Mouse (Mus musculus) adrenal gland (tissue): ENCODE results near the gene Prpf4b.
"Not testable (repeated sequence)": the region's sequence is repeated elsewhere in the genome, so short reads cannot be mapped to it uniquely, and the experiment has no call there.

Source experiments
- intact Hi-C: fragments of 180-260 bp; cut with DNase I; formaldehyde crosslinking; loops from one replicate; pipeline ENCODE4 v1.15.1; 2025
- long read RNA-seq, 2 experiments: library from polyadenylated mRNA; unstranded; transcript quantifications; one replicate each; pipeline ENCODE4 v2.0.0; 2020; ENCODE audit warnings: borderline replicate concordance in 1 of 2; ENCODE audit not compliant: insufficient replicate concordance in 1 of 2

Gene Prpf4b
- long read RNA-seq, experiment 1, full-length matches to known transcripts = 20 of 24 reads
- long read RNA-seq, experiment 1, partial matches to known transcripts = 3 of 24 reads
- long read RNA-seq, experiment 1, other reads (novel, unspliced or antisense) = 1 of 24 reads
- long read RNA-seq, experiment 2, full-length matches to known transcripts = 43 of 53 reads
- long read RNA-seq, experiment 2, partial matches to known transcripts = 7 of 53 reads
- long read RNA-seq, experiment 2, other reads (novel, unspliced or antisense) = 3 of 53 reads

- intact Hi-C loops = no loop called here
Observed at GRCm38 (mm10) chr13:34875166-34875710, at the start of gene Prpf4b. Gene Prpf4b (plus strand): TSS chr13:34875302.

GRCm38 (mm10) chr13:34826760-34827690 is 48.1 kb upstream of the Prpf4b start:
- intact Hi-C loops = no loop called here

- intact Hi-C loops = no loop called here
Observed at GRCm38 (mm10) chr13:34827988-34828882, 46.9 kb upstream of the Prpf4b start.

- intact Hi-C loops = no loop called here
Observed at GRCm38 (mm10) chr13:34842851-34843250, 32.3 kb upstream of the Prpf4b start.

- intact Hi-C loops = no loop called here
Observed at GRCm38 (mm10) chr13:34850759-34851158, 24.3 kb upstream of the Prpf4b start.

GRCm38 (mm10) chr13:34851191-34851784 is 23.8 kb upstream of the Prpf4b start:
- intact Hi-C loops = no loop called here

- intact Hi-C loops = no loop called here
Observed at GRCm38 (mm10) chr13:34857526-34857925, 17.6 kb upstream of the Prpf4b start.

- intact Hi-C loops = no loop called here
Observed at GRCm38 (mm10) chr13:34859406-34859805, 15.7 kb upstream of the Prpf4b start.

- intact Hi-C loops = loop anchor here (5.0 to 10.0 kb wide), 2 partner anchors 69 to 676 kb away; no protein-coding TSS in a partner anchor
Observed at GRCm38 (mm10) chr13:34861166-34861565, 13.9 kb upstream of the Prpf4b start.

GRCm38 (mm10) chr13:34864420-34865169 is 10.5 kb upstream of the Prpf4b start:
- intact Hi-C loops = loop anchor here (2.0 to 10.0 kb wide), 3 partner anchors 72 to 680 kb away; no protein-coding TSS in a partner anchor

- intact Hi-C loops = no loop called here
Observed at GRCm38 (mm10) chr13:34873801-34874681, 1.1 kb upstream of the Prpf4b start.

GRCm38 (mm10) chr13:34874736-34875135 is 366 bp upstream of the Prpf4b start:
- intact Hi-C loops = not testable (repeated sequence)

GRCm38 (mm10) chr13:34875741-34876445 is 791 bp downstream of the Prpf4b start:
- intact Hi-C loops = no loop called here

GRCm38 (mm10) chr13:34876481-34876880 is 1.4 kb downstream of the Prpf4b start:
- intact Hi-C loops = no loop called here

- intact Hi-C loops = no loop called here
Observed at GRCm38 (mm10) chr13:34892871-34893270, 17.8 kb downstream of the Prpf4b start.

- intact Hi-C loops = no loop called here
Observed at GRCm38 (mm10) chr13:34914614-34915013, 39.5 kb downstream of the Prpf4b start.

- intact Hi-C loops = no loop called here
Observed at GRCm38 (mm10) chr13:34916520-34917167, 41.5 kb downstream of the Prpf4b start.

- intact Hi-C loops = no loop called here
Observed at GRCm38 (mm10) chr13:34924210-34924609, 49.1 kb downstream of the Prpf4b start, which contains the start of the genes Fam217a and 4933417A18Rik. Gene Fam217a (minus strand): TSS chr13:34924310. Gene 4933417A18Rik (plus strand): TSS chr13:34924409.
